Mouse (Mus musculus): Measurements from ENCODE around the gene Gm5169. TPM values are rescaled to one million over a fixed set of nuclear protein-coding genes. Genes with fewer than 3 reads are reported as not detected.
"Not testable (repeated sequence)": the region's sequence is repeated elsewhere in the genome, so short reads cannot be mapped to it uniquely, and the experiment has no call there.

Gene Gm5169
- total RNA-seq (2015) (not detected in 2 replicates), total RNA-seq (2017) (not detected in 2 replicates)

DNA sequence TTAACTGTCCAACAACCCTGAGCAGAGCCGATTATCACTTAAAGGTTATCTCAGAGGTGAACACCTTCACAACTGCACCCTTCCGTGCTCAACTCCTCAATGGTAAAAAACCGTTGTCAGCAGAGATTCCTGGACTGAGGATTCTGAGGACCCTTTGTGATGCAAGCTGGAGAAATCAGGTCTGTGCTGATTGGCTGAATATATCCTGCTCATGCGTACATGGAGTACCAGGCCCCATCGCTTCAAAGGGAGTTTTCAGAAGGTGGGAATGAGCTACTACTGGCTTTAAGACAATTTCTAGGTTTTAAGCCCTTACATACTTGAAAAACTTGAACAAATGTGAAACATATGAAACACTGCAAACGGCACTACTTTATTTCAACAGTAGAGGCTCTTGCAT is at the start of gene Gm5169:
TSS of gene Gm5169 (minus strand) at position 101 of the 400 bp plus-strand sequence.
- not testable (repeated sequence) for ATAC-seq (replicated peaks; ENCODE audit: poor library complexity)

- ATAC-seq (replicated peaks; ENCODE audit: poor library complexity) = not testable (repeated sequence)
Measured at GRCm38 (mm10) chrX:25347424-25347823, 46.2 kb upstream of the Gm5169 start.
